Mouse (Mus musculus): ENCODE measurements at regions not wholly inside any gene's neighbourhood (a gene's known extent, or its start where the extent isn't known, plus 50 kb on each side); places are given as distances from the start of the nearest gene placed in this dataset.

DNA sequence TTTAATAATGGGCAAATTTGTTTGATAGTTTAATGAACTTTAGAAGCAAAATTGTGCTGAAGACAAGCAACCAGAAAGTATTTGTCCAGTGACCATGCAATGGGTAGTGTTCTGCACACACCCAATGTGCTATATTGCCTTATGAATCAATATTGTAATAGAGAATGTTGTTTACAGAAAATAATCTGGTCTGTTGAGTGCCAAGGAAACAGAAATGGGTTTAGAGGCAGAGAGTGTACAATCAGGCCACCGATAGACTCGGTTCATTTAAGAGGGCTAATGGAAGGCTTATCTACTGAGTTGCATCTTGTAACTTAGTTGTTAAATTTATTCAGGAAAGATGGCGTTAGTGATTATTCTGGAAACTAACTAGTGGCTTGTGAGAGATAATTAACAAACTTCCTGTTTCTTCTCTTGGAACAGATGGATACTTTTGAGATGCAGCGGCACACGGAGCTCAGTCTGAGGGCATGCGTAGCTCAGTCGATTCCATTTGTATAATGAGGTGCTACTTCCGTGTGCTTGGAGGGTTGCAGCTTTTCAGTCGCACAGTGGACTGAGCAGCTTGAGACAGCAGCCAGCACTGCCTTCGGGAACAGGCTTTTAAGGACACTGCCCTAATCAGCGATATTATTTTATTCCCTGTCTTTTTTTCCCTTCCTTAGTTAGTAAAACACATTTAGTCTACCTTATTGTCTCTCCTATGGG lies 171.6 kb upstream of the Pkn2 start:
- H3K4me1 ChIP-seq (ENCODE audit: control insufficient read depth, insufficient read depth, low read length), result no peaks in the 10 kb centered on the region
- TF ChIP-seq CTCF (IDR thresholded peaks at IDR 0.05; ENCODE audit: insufficient read depth, low read length) (no peak), POLR2A (IDR thresholded peaks at IDR 0.05; ENCODE audit: borderline replicate concordance, extremely low read depth, low read depth, low read length) (peak; percentile 12; the same call in 1 of the 2 replicates)
- WGBS, result 50% methylated on average over 11 of the region's 11 CpGs
- no peak overlapping the region for H3K4me3 ChIP-seq (replicated peaks; ENCODE audit: extremely low read depth, low read depth, low read length)
- DNase-seq, result no peak

DNA sequence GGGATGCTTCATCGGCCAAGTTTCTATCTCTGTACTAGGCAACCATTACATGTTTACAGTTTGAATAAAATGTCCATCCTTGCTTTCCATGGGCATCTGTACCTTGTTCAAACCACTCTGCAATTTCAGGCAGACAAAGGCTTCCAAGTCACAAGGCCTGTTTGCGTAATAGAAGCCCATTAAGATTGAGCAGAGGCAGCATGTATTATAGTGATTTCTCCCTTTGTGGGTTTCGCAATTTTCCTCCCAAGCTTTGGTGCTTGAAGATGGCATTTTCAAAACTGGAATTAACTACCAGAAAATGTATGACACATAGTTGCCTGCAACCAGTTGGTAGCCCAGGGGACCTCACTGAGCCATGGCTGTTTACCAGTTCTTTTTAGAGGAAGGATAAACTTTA lies 158.9 kb upstream of the Pkn2 start:
- TF ChIP-seq CTCF (IDR thresholded peaks at IDR 0.05; ENCODE audit: insufficient read depth, low read length), result no peak
- TF ChIP-seq POLR2A (IDR thresholded peaks at IDR 0.05; ENCODE audit: borderline replicate concordance, extremely low read depth, low read depth, low read length), result no peak
- no peak for DNase-seq
- Histone ChIP-seq H3K4me1 (ENCODE audit: control insufficient read depth, insufficient read depth, low read length) (no peaks in the 10 kb centered on the region), H3K4me3 (replicated peaks; ENCODE audit: extremely low read depth, low read depth, low read length) (no peak overlapping the region)
- 79% methylated on average over 3 of the region's 3 CpGs for WGBS

DNA sequence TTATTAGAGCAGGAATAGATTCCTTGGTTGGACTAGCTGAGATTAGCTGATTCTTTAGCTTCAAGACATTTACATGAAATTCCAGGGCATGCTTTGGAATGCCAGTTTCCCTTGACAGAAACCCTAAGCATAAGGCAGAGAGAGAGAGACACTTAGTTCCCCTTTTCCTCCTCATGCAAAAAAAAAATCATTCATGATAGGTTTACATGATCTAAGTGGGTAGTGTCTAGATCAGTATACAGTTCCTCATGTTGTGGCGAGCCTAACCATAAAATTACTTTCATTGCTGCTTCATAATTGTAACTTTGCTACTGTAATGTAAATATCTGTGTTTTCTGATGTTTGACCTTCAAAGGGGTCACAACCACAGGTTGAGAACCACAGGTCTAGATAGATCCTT lies 154.3 kb upstream of the Pkn2 start:
- WGBS, result 65% methylated on average over 1 of the region's 1 CpGs

DNA sequence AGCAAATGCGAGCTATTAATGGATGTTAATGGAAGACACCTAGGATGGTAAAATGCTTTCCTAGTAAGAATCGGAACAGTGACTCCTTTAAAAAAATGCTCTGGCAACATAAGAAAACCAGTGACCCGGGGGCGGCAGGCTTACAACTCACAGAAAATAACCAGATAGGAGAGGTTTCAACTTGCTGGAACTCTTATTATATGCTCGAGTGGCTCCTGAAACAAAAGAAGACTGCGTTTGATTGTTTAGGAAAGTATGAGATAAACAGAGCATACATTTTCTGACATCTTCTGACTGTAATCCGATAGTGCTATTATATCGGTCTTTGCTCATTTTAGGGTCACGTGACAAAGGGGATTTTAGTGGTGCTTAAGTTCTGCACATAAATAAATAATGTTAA lies 152.8 kb upstream of the Pkn2 start:
- no peak for DNase-seq
- Histone ChIP-seq H3K4me3 (replicated peaks; ENCODE audit: extremely low read depth, low read depth, low read length) (no peak overlapping the region), H3K4me1 (ENCODE audit: control insufficient read depth, insufficient read depth, low read length) (no peaks in the 10 kb centered on the region)
- TF ChIP-seq CTCF (IDR thresholded peaks at IDR 0.05; ENCODE audit: insufficient read depth, low read length) (no peak), POLR2A (IDR thresholded peaks at IDR 0.05; ENCODE audit: borderline replicate concordance, extremely low read depth, low read depth, low read length) (no peak)
- WGBS, result 54% methylated on average over 9 of the region's 9 CpGs

More for the DNA sequence above, 154.3 kb upstream of the Pkn2 start:
- no peak overlapping the region for H3K4me3 ChIP-seq (replicated peaks; ENCODE audit: extremely low read depth, low read depth, low read length)
- TF ChIP-seq CTCF (IDR thresholded peaks at IDR 0.05; ENCODE audit: insufficient read depth, low read length) (no peak), POLR2A (IDR thresholded peaks at IDR 0.05; ENCODE audit: borderline replicate concordance, extremely low read depth, low read depth, low read length) (no peak)
- no peak for DNase-seq
- no peaks in the 10 kb centered on the region for H3K4me1 ChIP-seq (ENCODE audit: control insufficient read depth, insufficient read depth, low read length)

DNA sequence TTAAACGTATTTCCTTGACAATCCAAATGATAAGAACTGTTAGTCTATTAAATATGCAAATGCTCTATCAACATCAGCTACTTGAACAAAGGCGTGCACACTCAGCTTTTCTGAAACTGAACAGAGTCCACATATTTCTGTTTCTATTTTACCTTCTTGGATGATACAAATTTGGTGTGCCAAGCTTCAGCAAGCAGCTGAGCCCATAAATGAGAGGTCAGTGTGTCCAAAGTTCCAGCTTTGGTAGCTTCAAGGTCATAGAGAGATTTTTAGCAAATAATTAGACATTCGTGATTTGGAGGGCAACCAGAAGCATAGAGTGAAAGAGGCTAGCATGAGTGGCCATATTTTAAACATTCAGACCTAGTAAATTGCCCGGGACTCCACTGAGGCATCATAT lies 140.7 kb upstream of the Pkn2 start:
- WGBS, result 58% methylated on average over 4 of the region's 4 CpGs
- DNase-seq, result no peak
- H3K4me1 ChIP-seq (ENCODE audit: control insufficient read depth, insufficient read depth, low read length), result no peaks in the 10 kb centered on the region
- TF ChIP-seq POLR2A (IDR thresholded peaks at IDR 0.05; ENCODE audit: borderline replicate concordance, extremely low read depth, low read depth, low read length), result no peak
- TF ChIP-seq CTCF (IDR thresholded peaks at IDR 0.05; ENCODE audit: insufficient read depth, low read length), result no peak
- no peak overlapping the region for H3K4me3 ChIP-seq (replicated peaks; ENCODE audit: extremely low read depth, low read depth, low read length)

DNA sequence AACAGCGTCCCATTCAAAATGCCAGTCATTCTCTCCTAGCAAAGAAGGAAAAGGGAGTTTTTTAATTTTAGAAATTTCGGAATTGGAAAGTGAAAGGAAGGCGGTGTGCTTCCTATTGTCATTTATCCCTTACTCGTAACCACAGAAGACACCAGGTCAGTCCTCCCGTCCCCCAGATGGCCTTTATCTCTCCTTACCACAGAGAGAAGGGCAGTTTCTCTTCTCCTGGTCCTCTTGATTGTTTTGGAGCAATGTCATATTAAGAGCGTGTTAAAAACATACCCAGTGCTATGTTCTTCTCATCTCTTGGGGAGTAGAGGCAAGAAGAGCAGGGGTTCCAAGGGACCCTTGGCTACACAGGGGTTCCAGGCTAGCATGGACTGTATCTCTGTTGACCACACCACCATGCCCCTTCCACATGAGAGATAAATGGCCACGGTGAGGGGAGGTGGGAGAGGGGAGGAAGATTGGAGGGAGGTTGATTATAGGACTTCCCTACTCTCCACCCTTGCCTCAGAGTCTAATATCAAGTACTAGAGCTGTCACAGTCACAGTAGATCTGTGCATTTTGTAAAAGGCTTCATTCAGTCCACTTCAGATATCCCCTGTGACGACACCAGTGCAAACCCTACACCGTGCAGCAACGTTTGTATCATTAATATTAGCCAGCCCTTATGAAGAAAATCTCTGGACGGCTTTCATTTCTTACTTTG lies 139.5 kb upstream of the Pkn2 start:
- H3K4me1 ChIP-seq (ENCODE audit: control insufficient read depth, insufficient read depth, low read length), result no peaks in the 10 kb centered on the region
- TF ChIP-seq POLR2A (IDR thresholded peaks at IDR 0.05; ENCODE audit: borderline replicate concordance, extremely low read depth, low read depth, low read length), result no peak
- TF ChIP-seq CTCF (IDR thresholded peaks at IDR 0.05; ENCODE audit: insufficient read depth, low read length), result no peak
- H3K4me3 ChIP-seq (replicated peaks; ENCODE audit: extremely low read depth, low read depth, low read length), result no peak overlapping the region
- WGBS, result 72% methylated on average over 11 of the region's 11 CpGs
- DNase-seq, result no peak

DNA sequence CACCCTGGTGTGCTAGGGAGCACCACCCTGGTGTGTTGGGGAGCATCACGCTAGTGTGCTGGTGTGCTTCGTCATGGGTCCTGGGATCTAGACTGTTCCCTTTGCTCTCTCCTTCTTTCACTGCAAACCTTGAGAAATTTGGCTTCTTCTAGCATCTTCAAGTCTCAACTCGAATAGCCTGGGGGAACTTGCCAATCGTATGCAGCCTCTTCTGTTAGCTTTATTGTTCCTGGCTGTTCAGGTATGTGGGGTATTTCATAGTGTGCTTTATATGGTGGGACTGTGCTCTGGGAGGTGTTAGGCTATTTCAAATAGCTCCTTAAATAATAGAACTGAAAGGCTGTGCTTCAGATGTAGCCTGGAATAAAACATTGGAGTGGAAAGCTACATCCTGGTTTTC lies 135.7 kb upstream of the Pkn2 start:
- Histone ChIP-seq H3K4me1 (ENCODE audit: control insufficient read depth, insufficient read depth, low read length) (no peaks in the 10 kb centered on the region), H3K4me3 (replicated peaks; ENCODE audit: extremely low read depth, low read depth, low read length) (no peak overlapping the region)
- 74% methylated on average over 4 of the region's 4 CpGs for WGBS
- TF ChIP-seq POLR2A (IDR thresholded peaks at IDR 0.05; ENCODE audit: borderline replicate concordance, extremely low read depth, low read depth, low read length) (no peak), CTCF (IDR thresholded peaks at IDR 0.05; ENCODE audit: insufficient read depth, low read length) (no peak)
- no peak for DNase-seq

DNA sequence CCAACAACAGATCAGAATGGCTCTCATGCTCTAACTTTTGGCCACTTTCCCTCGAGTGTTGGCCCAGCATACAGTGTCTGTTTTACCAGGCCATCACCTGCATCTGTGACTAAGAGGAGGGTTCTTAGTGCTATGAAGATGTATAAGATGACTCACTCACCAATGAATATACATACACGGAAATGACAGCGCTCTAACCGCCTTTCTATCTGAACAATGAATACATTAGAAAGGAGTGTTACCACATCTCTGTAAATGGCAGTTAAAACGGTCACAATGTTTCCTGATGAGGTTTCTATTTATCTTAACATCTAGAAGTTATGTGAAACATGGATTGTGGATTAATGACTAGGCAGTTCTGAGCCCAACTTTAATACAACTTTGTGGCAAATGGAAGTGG lies 135.0 kb upstream of the Pkn2 start:
- TF ChIP-seq POLR2A (IDR thresholded peaks at IDR 0.05; ENCODE audit: borderline replicate concordance, extremely low read depth, low read depth, low read length) (no peak), CTCF (IDR thresholded peaks at IDR 0.05; ENCODE audit: insufficient read depth, low read length) (no peak)
- DNase-seq, result no peak
- Histone ChIP-seq H3K4me3 (replicated peaks; ENCODE audit: extremely low read depth, low read depth, low read length) (no peak overlapping the region), H3K4me1 (ENCODE audit: control insufficient read depth, insufficient read depth, low read length) (no peaks in the 10 kb centered on the region)
- WGBS, result 63% methylated on average over 5 of the region's 5 CpGs

DNA sequence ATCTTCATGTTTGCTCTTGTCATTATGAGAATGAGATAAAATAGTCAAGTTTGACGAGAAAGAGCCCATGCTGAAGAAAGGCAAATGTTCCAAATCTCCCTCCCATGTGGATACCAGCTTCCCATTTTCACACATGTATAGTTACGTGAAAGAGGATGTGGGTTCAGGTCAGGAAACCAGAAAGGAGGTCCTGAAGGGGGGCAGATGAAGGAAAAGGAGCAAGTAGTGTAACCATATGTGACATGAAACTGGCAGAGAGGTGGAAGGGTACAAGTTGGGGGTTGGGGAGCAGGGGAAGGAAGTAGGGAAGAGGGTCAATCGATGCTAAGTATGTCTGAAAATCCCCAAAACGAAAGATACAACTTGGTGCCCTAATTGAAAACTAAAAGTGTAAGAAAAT lies 132.6 kb upstream of the Pkn2 start:
- no peak overlapping the region for H3K4me3 ChIP-seq (replicated peaks; ENCODE audit: extremely low read depth, low read depth, low read length)
- DNase-seq, result no peak
- H3K4me1 ChIP-seq (ENCODE audit: control insufficient read depth, insufficient read depth, low read length), result no peaks in the 10 kb centered on the region
- TF ChIP-seq POLR2A (IDR thresholded peaks at IDR 0.05; ENCODE audit: borderline replicate concordance, extremely low read depth, low read depth, low read length) (no peak), CTCF (IDR thresholded peaks at IDR 0.05; ENCODE audit: insufficient read depth, low read length) (no peak)
- 67% methylated on average over 4 of the region's 4 CpGs for WGBS

DNA sequence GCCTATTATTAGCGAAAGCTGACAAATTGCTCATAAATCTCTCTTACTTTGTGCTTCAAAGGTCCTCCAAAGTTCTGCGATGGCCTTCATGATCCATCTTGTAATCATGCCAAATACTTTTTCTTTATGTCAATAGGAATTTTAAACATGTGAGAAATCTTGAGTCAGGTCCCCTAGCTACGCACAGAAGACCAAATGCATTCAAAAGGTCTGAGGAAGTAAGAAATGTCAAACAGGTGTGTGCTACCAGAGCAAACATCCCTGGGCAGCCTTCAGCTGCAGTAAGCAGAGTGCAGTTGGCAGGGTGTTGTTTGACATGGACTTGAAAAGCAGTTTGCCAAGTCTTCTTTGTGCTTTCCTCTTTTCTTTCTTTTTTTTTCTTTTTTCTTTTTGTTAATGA lies 125.2 kb upstream of the Pkn2 start:
- no peak for DNase-seq
- 58% methylated on average over 3 of the region's 3 CpGs for WGBS
- Histone ChIP-seq H3K4me3 (replicated peaks; ENCODE audit: extremely low read depth, low read depth, low read length) (no peak overlapping the region), H3K4me1 (ENCODE audit: control insufficient read depth, insufficient read depth, low read length) (no peaks in the 10 kb centered on the region)
- TF ChIP-seq POLR2A (IDR thresholded peaks at IDR 0.05; ENCODE audit: borderline replicate concordance, extremely low read depth, low read depth, low read length) (no peak), CTCF (IDR thresholded peaks at IDR 0.05; ENCODE audit: insufficient read depth, low read length) (no peak)
